Mouse (Mus musculus): ENCODE measurements at regions not wholly inside any gene's neighbourhood (a gene's known extent, or its start where the extent isn't known, plus 50 kb on each side); places are given as distances from the start of the nearest gene placed in this dataset.
"Not testable (repeated sequence)": the region's sequence is repeated elsewhere in the genome, so short reads cannot be mapped to it uniquely, and the experiment has no call there.

DNA sequence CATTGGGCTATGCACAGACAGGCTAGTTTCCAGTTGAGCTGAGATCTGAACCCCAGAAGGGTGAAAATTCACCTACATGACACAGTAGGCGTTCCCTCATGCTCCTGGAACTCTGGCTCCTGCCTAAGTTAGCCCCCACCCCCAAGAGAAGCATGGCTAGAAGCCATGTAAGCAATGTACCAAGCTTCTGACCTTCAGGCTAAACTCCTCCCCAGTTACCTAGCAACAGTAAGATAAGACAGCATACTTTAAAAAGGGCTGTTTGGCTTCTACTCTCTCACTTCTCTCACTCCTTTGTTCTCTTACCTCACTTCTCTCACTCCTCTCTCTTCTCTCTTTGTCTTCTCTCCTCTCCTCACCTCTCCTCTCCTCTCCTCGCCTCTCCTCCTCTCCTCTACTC lies 629.7 kb upstream of the Prmt6 start:
- CTCF ChIA-PET, POLR2A ChIA-PET: not testable (repeated sequence)

GRCm38 (mm10) chr3:110865989-110866388 lies 615.2 kb upstream of the Prmt6 start:
- ChIA-PET POLR2A (no interaction called here), CTCF (no interaction called here)

DNA sequence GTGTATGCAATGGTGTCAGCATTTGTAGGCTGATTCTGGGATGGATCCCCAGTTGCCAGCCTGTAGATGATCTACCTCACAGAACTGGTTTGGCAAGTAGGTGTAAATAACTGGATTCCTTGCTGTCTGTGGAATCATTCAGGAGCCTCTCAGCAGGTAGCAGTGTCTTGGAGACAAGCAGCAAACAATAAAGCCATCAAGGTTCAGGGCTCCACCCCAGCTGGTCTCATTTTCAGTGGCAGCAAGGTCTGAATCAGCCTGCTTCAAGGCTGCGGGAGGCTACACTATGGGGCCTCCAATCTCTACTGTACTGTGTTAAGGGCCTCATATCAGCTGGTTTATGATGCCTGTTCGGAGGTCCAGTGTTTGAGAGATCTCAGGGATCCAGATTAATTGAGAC lies 596.4 kb upstream of the Prmt6 start:
- CTCF ChIA-PET: no interaction called here
- POLR2A ChIA-PET: interaction anchor here in 1 of 4 experiments (0.7 kb wide), 1 partner anchor 65 kb away, joined by 3 read pairs; no protein-coding TSS in a partner anchor

- POLR2A ChIA-PET: no interaction called here
- CTCF ChIA-PET: no interaction called here
Observed at GRCm38 (mm10) chr3:110820709-110821401, 570.1 kb upstream of the Prmt6 start.

DNA sequence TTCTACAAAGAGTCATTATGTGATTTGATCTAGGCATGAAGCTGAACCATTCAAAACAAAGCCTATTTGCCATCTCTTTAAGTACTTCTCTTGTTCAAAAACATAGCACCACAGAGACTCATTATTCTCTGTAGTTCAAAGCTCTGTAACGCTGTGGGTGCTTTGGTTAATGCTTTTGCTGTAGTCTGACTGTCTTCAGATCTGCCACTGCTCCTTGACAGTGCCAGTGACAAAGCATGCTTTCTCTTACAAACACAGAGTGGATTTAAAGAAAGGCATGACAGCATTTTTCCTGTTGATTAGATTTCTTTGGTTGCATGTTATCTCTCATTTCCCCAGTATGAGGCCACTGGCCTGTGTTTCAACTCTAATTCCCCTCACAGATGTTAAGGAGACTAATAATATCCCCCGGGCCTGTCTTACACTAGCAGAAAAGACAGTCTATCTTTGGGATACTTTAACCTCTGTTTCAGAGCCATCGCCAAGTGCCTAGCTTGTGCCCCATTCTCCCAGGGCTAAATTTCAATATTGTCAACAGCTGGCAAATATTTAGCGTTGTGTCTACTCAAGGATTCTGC lies 538.3 kb upstream of the Prmt6 start:
- CTCF ChIA-PET: no interaction called here
- POLR2A ChIA-PET: no interaction called here

- CTCF ChIA-PET: no interaction called here
- POLR2A ChIA-PET: no interaction called here
Observed at GRCm38 (mm10) chr3:110755266-110755665, 504.5 kb upstream of the Prmt6 start.

- CTCF ChIA-PET: no interaction called here
- POLR2A ChIA-PET: no interaction called here
Observed at GRCm38 (mm10) chr3:110746273-110746672, 495.5 kb upstream of the Prmt6 start.

DNA sequence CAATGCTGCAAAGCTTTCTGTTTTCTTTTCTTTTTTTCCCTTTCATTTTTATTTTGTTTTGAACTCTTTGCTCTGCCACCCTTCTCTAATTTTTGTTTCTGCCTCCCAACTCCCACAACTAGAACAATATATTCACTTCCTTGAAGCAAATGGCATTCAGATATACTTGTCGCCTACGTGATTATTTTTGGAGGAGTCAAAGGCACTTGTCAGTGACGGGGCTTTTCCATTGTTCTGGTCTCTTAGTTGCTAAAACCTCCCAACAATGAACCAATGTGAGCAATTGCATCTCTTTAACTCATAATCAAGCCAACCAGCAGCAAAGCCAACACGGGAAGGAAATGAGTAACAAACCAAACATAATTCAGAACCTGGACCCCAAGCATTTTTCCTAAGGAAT lies 449.3 kb upstream of the Prmt6 start:
- ChIA-PET POLR2A (no interaction called here), CTCF (no interaction called here)

DNA sequence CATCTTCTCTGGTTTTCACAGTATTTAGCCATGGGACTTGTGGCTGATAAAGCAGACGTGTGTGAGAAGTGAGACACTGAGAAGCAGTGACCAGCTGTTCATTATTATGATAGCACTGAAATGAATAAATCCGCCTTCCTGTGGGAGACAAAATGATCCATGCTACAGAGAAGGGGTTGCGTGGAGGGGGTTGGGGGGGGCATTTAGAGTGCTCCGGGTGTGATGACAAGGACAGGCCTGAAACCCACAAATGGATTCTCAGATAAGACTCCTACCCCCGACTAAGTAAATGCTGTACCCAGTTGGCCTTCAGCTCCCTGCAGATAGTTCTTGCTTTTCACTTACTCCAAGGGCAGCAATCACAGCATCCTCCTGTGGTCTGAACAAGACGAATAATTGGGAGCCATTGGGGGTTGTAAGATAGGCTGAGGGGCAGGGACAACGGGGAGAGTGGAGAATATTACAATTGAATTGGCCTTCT lies 416.8 kb upstream of the Prmt6 start:
- ChIA-PET CTCF (no interaction called here), POLR2A (no interaction called here)

GRCm38 (mm10) chr3:110666992-110667391 lies 416.2 kb upstream of the Prmt6 start:
- POLR2A ChIA-PET: no interaction called here
- CTCF ChIA-PET: no interaction called here

- CTCF ChIA-PET: no interaction called here
- POLR2A ChIA-PET: no interaction called here
Observed at GRCm38 (mm10) chr3:110657495-110658105, 406.8 kb upstream of the Prmt6 start.

- CTCF ChIA-PET: no interaction called here
- POLR2A ChIA-PET: interaction anchor here in 1 of 4 experiments (0.6 kb wide), 1 partner anchor 25 kb away, joined by 12 read pairs; no protein-coding TSS in a partner anchor
Observed at GRCm38 (mm10) chr3:110626326-110626725, 375.5 kb upstream of the Prmt6 start.

DNA sequence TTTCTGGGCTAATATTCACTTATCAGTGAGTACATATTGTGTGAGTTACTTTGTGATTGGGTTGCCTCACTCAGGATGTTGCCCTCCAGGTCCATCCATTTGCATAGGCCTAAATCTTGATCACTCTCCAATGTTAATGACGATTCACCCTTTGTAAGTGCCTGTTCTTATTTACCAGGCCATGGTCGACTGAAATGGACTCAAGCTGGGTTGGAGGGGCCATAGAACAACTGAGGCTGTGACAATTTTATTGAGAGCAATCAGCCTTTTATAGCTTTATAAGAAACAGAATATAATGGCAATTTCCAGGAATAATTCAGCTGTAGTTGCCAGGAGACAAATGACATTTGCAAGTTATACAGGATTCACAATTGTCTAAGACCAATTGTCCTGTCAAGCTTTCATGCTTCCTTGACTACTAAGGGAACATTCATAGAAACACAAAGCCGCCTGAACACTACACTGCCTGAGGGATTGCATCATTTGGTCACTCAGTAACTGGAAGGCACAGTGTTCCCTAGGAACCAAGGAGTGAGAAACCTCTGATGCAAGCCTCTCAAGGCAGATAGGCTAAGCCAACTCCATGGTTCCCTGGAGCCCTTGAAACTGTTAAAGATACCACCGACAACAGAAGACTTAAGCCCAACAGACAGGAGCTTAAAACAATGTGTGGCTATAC lies 348.5 kb upstream of the Prmt6 start:
- CTCF ChIA-PET: no interaction called here
- POLR2A ChIA-PET: interaction anchor here in 1 of 4 experiments (0.6 kb wide), 1 partner anchor 15 kb away, joined by 7 read pairs; no protein-coding TSS in a partner anchor

DNA sequence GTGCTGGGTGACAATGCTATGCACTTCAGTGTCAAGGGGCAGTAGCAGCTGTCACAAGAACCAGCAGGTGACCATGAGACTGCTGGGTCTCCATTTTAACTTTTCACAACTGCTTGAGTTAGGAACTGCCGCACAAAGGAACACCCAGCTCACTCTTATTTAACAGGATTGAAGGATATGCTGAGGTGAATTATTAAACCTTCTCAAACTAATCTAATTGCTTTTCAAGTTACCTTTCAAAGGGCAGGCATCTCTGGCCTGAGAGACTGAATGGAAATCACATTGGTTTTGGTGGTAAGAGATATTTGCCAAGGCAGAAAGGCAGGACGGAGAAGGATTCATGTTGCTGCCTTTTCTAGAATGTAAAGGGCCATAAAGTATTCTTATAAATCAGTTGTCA lies 332.0 kb upstream of the Prmt6 start:
- ChIA-PET CTCF (no interaction called here), POLR2A (no interaction called here)

GRCm38 (mm10) chr3:110579261-110579660 lies 328.5 kb upstream of the Prmt6 start:
- POLR2A ChIA-PET: no interaction called here
- CTCF ChIA-PET: no interaction called here

DNA sequence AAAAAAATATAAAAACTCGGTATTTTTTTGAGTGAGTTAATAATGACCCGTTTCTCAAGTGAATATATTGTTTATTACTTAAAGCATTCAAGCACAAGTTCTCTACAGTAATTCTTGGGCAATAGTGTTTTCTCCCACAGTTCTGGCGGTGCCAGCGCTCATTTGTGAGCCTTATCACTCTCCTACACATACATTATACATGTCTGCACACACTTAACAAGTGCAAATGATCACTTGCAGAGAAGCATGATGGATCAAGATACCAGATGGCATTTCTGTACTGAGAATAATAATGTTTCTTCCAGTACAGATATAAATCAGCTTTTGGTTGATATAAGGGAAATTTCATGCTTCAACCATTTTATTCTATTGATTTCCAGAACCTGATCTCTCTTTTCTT lies 316.4 kb upstream of the Prmt6 start:
- ChIA-PET CTCF (no interaction called here), POLR2A (no interaction called here)

- CTCF ChIA-PET: interaction anchor here in 2 of 4 experiments (0.6 kb wide), 2 partner anchors 25 to 859 kb away, joined by 3 to 4 read pairs; no protein-coding TSS in a partner anchor
- POLR2A ChIA-PET: no interaction called here
Observed at GRCm38 (mm10) chr3:110547326-110547725, 296.5 kb upstream of the Prmt6 start.

- ChIA-PET CTCF (no interaction called here), POLR2A (no interaction called here)
Observed at GRCm38 (mm10) chr3:110538275-110538674, 287.5 kb upstream of the Prmt6 start.

All from embryonic stem cell, embryonic (primary cell).